Mouse (Mus musculus): Measurements from ENCODE around the gene Rab7b. TPM values are rescaled to one million over a fixed set of nuclear protein-coding genes. Genes with fewer than 3 reads are reported as not detected.

Gene Rab7b
- polyA plus RNA-seq (2015; fragmentation: Nextera tagmentation; extraction: Ambion mirVana), result 2.1 TPM in 2 replicates

GRCm38 (mm10) chr1:131688475-131688874 is at the start of gene Rab7b:
Gene Rab7b, plus strand, starts transcription at chr1:131688695.
- Histone ChIP-seq H3K27ac (ENCODE audit: low read length) (no peak within 1 kb of the TSS), H3K4me2 (replicated peaks; ENCODE audit: low read depth, low read length) (no peak within 1 kb of the TSS), H3K4me1 (ENCODE audit: insufficient read depth, low read length) (0 out of 2 replicates have a peak, but pooled peaks cover 3% of the 10 kb centered on the region), H3K9me3 (ENCODE audit: low read length) (no peaks in the 10 kb centered on the region), H3K9ac (replicated peaks; ENCODE audit: low read length) (no peak within 1 kb of the TSS), H3K36me3 (ENCODE audit: insufficient read depth, low read length) (no peaks in the 10 kb centered on the region), H3K4me3 (ENCODE audit: low read length) (no peak within 1 kb of the TSS), H3K27me3 (ENCODE audit: insufficient read depth, low read length) (no peaks in the 10 kb centered on the region)
- 34% methylated on average over 8 of the region's 8 CpGs for WGBS
- peak; percentile 57; the same call in 1 of the 2 replicates for ATAC-seq (ENCODE audit: low FRiP score, low TSS enrichment)

- 76% methylated on average over 4 of the region's 4 CpGs for WGBS
- Histone ChIP-seq H3K4me3 (ENCODE audit: low read length) (no peak overlapping the region), H3K9ac (replicated peaks; ENCODE audit: low read length) (no peak overlapping the region), H3K9me3 (ENCODE audit: low read length) (no peaks in the 10 kb centered on the region), H3K4me1 (ENCODE audit: insufficient read depth, low read length) (no peaks in the 10 kb centered on the region), H3K4me2 (replicated peaks; ENCODE audit: low read depth, low read length) (no peak overlapping the region), H3K36me3 (ENCODE audit: insufficient read depth, low read length) (no peaks in the 10 kb centered on the region), H3K27ac (ENCODE audit: low read length) (no peak overlapping the region), H3K27me3 (ENCODE audit: insufficient read depth, low read length) (no peaks in the 10 kb centered on the region)
- ATAC-seq (ENCODE audit: low FRiP score, low TSS enrichment), result no peak
Observed at GRCm38 (mm10) chr1:131640062-131640461, 48.4 kb upstream of the Rab7b start.

DNA sequence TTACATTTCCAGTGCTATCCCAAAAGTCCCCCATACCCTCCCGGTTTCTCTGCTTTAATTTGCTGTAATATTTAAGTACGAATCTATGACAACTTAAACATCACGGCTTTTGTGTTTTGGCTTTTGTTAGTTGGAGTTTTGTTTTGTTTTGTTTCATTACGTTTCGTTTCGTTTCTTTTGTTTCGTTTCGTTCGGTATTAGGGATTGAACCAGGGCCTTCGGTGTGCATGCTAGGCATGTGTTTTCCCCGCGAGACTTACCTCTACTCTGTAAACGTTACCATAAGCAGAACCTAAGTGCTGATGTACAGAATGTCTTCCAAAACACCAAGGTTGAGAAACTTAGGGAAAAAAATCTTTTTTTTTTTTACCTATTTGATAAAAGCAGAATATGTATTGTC is 46.9 kb upstream of the Rab7b start:
- no peaks in the 10 kb centered on the region for H3K36me3 ChIP-seq (ENCODE audit: insufficient read depth, low read length)

GRCm38 (mm10) chr1:131642251-131642650 is 46.2 kb upstream of the Rab7b start:
- no peak for ATAC-seq (ENCODE audit: low FRiP score, low TSS enrichment)
- Histone ChIP-seq H3K27ac (ENCODE audit: low read length) (no peak overlapping the region), H3K36me3 (ENCODE audit: insufficient read depth, low read length) (no peaks in the 10 kb centered on the region), H3K4me3 (ENCODE audit: low read length) (no peak overlapping the region), H3K4me1 (ENCODE audit: insufficient read depth, low read length) (no peaks in the 10 kb centered on the region), H3K9ac (replicated peaks; ENCODE audit: low read length) (no peak overlapping the region), H3K4me2 (replicated peaks; ENCODE audit: low read depth, low read length) (no peak overlapping the region), H3K27me3 (ENCODE audit: insufficient read depth, low read length) (no peaks in the 10 kb centered on the region), H3K9me3 (ENCODE audit: low read length) (no peaks in the 10 kb centered on the region)
- WGBS, result 82% methylated on average over 2 of the region's 2 CpGs

More for the DNA sequence above, 46.9 kb upstream of the Rab7b start:
- no peaks in the 10 kb centered on the region for H3K27me3 ChIP-seq (ENCODE audit: insufficient read depth, low read length)
- no peak overlapping the region for H3K4me3 ChIP-seq (ENCODE audit: low read length)
- H3K9me3 ChIP-seq (ENCODE audit: low read length), result no peaks in the 10 kb centered on the region
- no peak overlapping the region for H3K27ac ChIP-seq (ENCODE audit: low read length)
- 94% methylated on average over 13 of the region's 13 CpGs for WGBS
- no peak overlapping the region for H3K9ac ChIP-seq (replicated peaks; ENCODE audit: low read length)
- no peaks in the 10 kb centered on the region for H3K4me1 ChIP-seq (ENCODE audit: insufficient read depth, low read length)
- H3K4me2 ChIP-seq (replicated peaks; ENCODE audit: low read depth, low read length), result no peak overlapping the region
- no peak for ATAC-seq (ENCODE audit: low FRiP score, low TSS enrichment)

GRCm38 (mm10) chr1:131652670-131653443 is 35.6 kb upstream of the Rab7b start:
- Histone ChIP-seq H3K9ac (replicated peaks; ENCODE audit: low read length) (no peak overlapping the region), H3K9me3 (ENCODE audit: low read length) (no peaks in the 10 kb centered on the region), H3K4me2 (replicated peaks; ENCODE audit: low read depth, low read length) (no peak overlapping the region), H3K27me3 (ENCODE audit: insufficient read depth, low read length) (no peaks in the 10 kb centered on the region), H3K4me3 (ENCODE audit: low read length) (no peak overlapping the region), H3K27ac (ENCODE audit: low read length) (no peak overlapping the region), H3K4me1 (ENCODE audit: insufficient read depth, low read length) (no peaks in the 10 kb centered on the region), H3K36me3 (ENCODE audit: insufficient read depth, low read length) (no peaks in the 10 kb centered on the region)
- 81% methylated on average over 11 of the region's 12 CpGs for WGBS
- ATAC-seq (ENCODE audit: low FRiP score, low TSS enrichment), result no peak

GRCm38 (mm10) chr1:131655601-131656000 is 32.9 kb upstream of the Rab7b start:
- ATAC-seq (ENCODE audit: low FRiP score, low TSS enrichment), result no peak
- H3K9me3 ChIP-seq (ENCODE audit: low read length), result no peaks in the 10 kb centered on the region
- H3K36me3 ChIP-seq (ENCODE audit: insufficient read depth, low read length), result no peaks in the 10 kb centered on the region
- H3K4me1 ChIP-seq (ENCODE audit: insufficient read depth, low read length), result peaks cover 6% of the 10 kb centered on the region
- H3K27ac ChIP-seq (ENCODE audit: low read length), result no peak overlapping the region
- no peak overlapping the region for H3K4me2 ChIP-seq (replicated peaks; ENCODE audit: low read depth, low read length)
- H3K9ac ChIP-seq (replicated peaks; ENCODE audit: low read length), result no peak overlapping the region
- WGBS, result 75% methylated on average over 6 of the region's 6 CpGs
- no peak overlapping the region for H3K4me3 ChIP-seq (ENCODE audit: low read length)
- no peaks in the 10 kb centered on the region for H3K27me3 ChIP-seq (ENCODE audit: insufficient read depth, low read length)

DNA sequence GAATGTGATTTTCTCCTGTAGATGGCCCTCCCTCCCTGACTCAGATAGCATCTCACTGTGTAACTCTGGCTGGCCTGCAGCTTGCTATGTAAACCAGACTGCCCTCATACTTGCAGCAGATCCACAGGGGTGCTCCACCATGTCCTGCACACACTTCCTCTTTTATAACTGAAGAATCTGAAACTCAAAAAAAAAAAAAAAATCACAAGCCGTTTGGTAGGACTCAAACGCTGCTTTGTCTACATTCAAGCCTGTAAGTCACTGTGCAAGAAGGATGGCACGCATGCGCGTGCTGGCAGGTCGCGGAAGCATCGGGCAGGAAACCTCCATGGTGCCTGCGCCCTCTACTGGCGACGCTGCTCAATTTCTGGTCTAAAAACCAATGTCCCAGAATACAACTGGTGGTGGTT is 30.5 kb upstream of the Rab7b start:
- no peaks in the 10 kb centered on the region for H3K36me3 ChIP-seq (ENCODE audit: insufficient read depth, low read length)
- H3K4me1 ChIP-seq (ENCODE audit: insufficient read depth, low read length), result peaks cover 6% of the 10 kb centered on the region
- no peaks in the 10 kb centered on the region for H3K27me3 ChIP-seq (ENCODE audit: insufficient read depth, low read length)
- peak overlapping the region; percentile 52 for H3K9ac ChIP-seq (replicated peaks; ENCODE audit: low read length)
- 0% methylated on average over 11 of the region's 11 CpGs for WGBS
- H3K9me3 ChIP-seq (ENCODE audit: low read length), result no peaks in the 10 kb centered on the region
- H3K4me3 ChIP-seq (ENCODE audit: low read length), result no peak overlapping the region
- H3K27ac ChIP-seq (ENCODE audit: low read length), result peak overlapping the region; percentile 17; the same call in 1 of the 2 replicates
- ATAC-seq (ENCODE audit: low FRiP score, low TSS enrichment), result peak; percentile 88
- peak overlapping the region; percentile 37 for H3K4me2 ChIP-seq (replicated peaks; ENCODE audit: low read depth, low read length)

- H3K4me2 ChIP-seq (replicated peaks; ENCODE audit: low read depth, low read length), result no peak overlapping the region
- no peak overlapping the region for H3K9ac ChIP-seq (replicated peaks; ENCODE audit: low read length)
- no peaks in the 10 kb centered on the region for H3K36me3 ChIP-seq (ENCODE audit: insufficient read depth, low read length)
- 77% methylated on average over 5 of the region's 5 CpGs for WGBS
- H3K27me3 ChIP-seq (ENCODE audit: insufficient read depth, low read length), result no peaks in the 10 kb centered on the region
- H3K27ac ChIP-seq (ENCODE audit: low read length), result no peak overlapping the region
- peaks cover 6% of the 10 kb centered on the region for H3K4me1 ChIP-seq (ENCODE audit: insufficient read depth, low read length)
- no peak for ATAC-seq (ENCODE audit: low FRiP score, low TSS enrichment)
- H3K4me3 ChIP-seq (ENCODE audit: low read length), result no peak overlapping the region
- H3K9me3 ChIP-seq (ENCODE audit: low read length), result no peaks in the 10 kb centered on the region
Observed at GRCm38 (mm10) chr1:131659512-131660085, 28.9 kb upstream of the Rab7b start.

DNA sequence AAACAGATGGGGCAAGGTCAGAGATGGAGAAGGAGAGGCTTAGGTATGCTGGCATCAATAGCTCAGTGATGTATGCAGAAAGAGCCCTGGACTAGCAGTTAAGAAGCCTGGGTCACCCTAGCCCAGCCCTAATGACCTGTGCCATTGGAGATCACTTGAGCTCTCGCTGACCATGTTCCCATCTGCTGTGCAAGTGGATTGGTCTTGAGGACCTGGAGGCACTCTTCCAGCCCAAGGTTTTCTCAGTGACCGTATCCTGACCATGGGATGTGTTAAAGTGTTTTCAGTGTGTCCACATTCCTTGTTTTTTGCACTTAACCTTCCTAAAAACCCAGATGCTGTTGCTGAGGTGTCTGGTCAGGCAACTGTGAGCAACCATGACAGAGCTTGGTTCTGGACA is 28.2 kb upstream of the Rab7b start:
- Histone ChIP-seq H3K9me3 (ENCODE audit: low read length) (no peaks in the 10 kb centered on the region), H3K4me3 (ENCODE audit: low read length) (no peak overlapping the region), H3K36me3 (ENCODE audit: insufficient read depth, low read length) (no peaks in the 10 kb centered on the region), H3K4me1 (ENCODE audit: insufficient read depth, low read length) (peaks cover 6% of the 10 kb centered on the region), H3K27me3 (ENCODE audit: insufficient read depth, low read length) (no peaks in the 10 kb centered on the region), H3K9ac (replicated peaks; ENCODE audit: low read length) (no peak overlapping the region), H3K4me2 (replicated peaks; ENCODE audit: low read depth, low read length) (no peak overlapping the region), H3K27ac (ENCODE audit: low read length) (no peak overlapping the region)
- no peak for ATAC-seq (ENCODE audit: low FRiP score, low TSS enrichment)
- 84% methylated on average over 2 of the region's 2 CpGs for WGBS

Data from kidney, embryonic 16.5 days (tissue).